Mouse (Mus musculus) kidney, adult 10 weeks (tissue): Measurements from ENCODE around the gene E330034G19Rik. TPM values are rescaled to one million over a fixed set of nuclear protein-coding genes. Genes with fewer than 3 reads are reported as not detected.

Source experiments
- polyA plus RNA-seq: library from polyadenylated mRNA; stranded (reverse); fragments of 350-450 nt; fragmentation: Illumina TruSeq; extraction: RNeasy Lipid Tissue Mini Kit (QIAGEN cat#74804); gene quantifications from one replicate; pipeline ENCODE4 v1.2.3, GENCODE M21; 2014; ENCODE audit warnings: low read depth, low replicate concordance

The E330034G19Rik gene
- not detected for polyA plus RNA-seq

GRCm38 (mm10) chr14:24292914-24293313 lies at the start of gene E330034G19Rik:
E330034G19Rik (plus strand) TSS chr14:24293214.

DNA sequence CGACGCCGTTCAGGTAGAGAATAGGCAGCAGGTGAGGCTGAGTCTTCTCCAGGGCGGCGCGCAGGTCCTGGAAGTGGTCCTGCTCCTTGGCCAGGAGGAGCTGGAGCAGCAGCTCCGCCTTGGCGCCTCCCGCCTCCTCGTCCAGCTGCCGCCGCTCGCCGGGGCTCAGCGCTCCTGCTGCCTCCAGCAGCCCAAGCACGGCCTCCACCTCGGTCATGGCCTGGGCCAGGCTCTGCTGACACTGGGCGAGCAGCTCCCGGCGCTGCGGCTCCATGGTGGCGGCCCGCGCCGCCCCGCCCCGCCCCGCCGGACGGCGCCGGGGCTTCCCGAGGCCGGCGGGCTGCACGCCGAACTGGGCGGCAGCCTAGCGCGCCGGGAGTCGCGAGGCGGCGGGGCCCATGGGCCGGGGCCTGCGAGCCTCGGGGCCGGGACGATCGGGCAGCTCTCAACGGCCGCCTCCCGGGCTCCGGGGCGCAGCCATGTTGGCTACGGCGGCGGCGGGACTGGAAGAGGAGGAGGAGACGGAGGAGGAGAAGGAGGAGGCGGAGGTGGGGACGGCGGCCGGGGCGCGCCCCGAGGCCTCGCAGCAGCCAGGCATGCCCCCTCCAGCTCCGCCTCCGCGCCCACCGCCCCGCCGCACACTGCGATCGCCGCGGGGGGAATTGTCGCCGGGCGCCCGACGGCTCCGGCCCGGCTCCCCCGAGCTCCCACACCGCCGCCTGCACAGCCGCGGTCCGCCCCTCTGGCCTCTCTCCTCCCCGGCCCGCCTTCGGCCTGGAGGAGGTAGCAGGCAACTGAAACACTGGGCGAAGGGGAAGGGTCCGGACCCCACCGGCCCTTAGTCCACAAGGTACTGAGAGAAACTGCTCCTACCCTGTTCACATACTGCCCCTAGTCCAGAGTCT lies 47.6 kb upstream of the E330034G19Rik start, which contains the start of gene Dlg5:
Gene Dlg5 (minus strand): TSS at position 744 of the 905 bp plus-strand sequence.

Other genes starting within 250 kb of the E330034G19Rik start
- 15.1 TPM for gene Dlg5, start 47.3 kb upstream of the E330034G19Rik start, polyA plus RNA-seq
- gene Polr3a, start 193.8 kb downstream of the E330034G19Rik start, polyA plus RNA-seq, result 6.8 TPM
- gene Rps24, start 193.9 kb downstream of the E330034G19Rik start, polyA plus RNA-seq, result 4,127 TPM